Mouse (Mus musculus): ENCODE measurements around the gene Uimc1. TPM values are rescaled to one million over a fixed set of nuclear protein-coding genes. Genes with fewer than 3 reads are reported as not detected.

The Uimc1 gene
- polyA plus RNA-seq, 1 experiment = 1.5 TPM

GRCm38 (mm10) chr13:55020051-55020450 lies 80.0 kb downstream of the Uimc1 start:
- no peak for TF ChIP-seq POLR2A (IDR thresholded peaks at IDR 0.05; ENCODE audit: low read depth, low read length)
- TF ChIP-seq CTCF (IDR thresholded peaks at IDR 0.05; ENCODE audit: extremely low read depth, insufficient read length, insufficient replicate concordance, low read depth, low read length) = no peak
- no peaks in the 10 kb centered on the region for H3K27me3 ChIP-seq (ENCODE audit: control insufficient read depth, insufficient read depth, low read length)
- peaks cover 14% of the 10 kb centered on the region for H3K4me1 ChIP-seq (ENCODE audit: control insufficient read depth, insufficient read depth, insufficient read length, low read length)
- no peak overlapping the region for H3K4me3 ChIP-seq (ENCODE audit: low read depth, low read length)
- no peak overlapping the region for H3K27ac ChIP-seq (ENCODE audit: insufficient read depth, low read depth, low read length)
- no peaks in the 10 kb centered on the region for H3K36me3 ChIP-seq (ENCODE audit: control insufficient read depth, insufficient read depth, low read length)
- 91% methylated on average over 4 of the region's 4 CpGs for WGBS

GRCm38 (mm10) chr13:55019181-55019580 lies 80.9 kb downstream of the Uimc1 start:
- peaks cover 14% of the 10 kb centered on the region for H3K4me1 ChIP-seq (ENCODE audit: control insufficient read depth, insufficient read depth, insufficient read length, low read length)
- no peak overlapping the region for H3K4me3 ChIP-seq (ENCODE audit: low read depth, low read length)
- no peak for TF ChIP-seq POLR2A (IDR thresholded peaks at IDR 0.05; ENCODE audit: low read depth, low read length)
- no peak for TF ChIP-seq CTCF (IDR thresholded peaks at IDR 0.05; ENCODE audit: extremely low read depth, insufficient read length, insufficient replicate concordance, low read depth, low read length)
- WGBS = 61% methylated on average over 3 of the region's 3 CpGs
- no peaks in the 10 kb centered on the region for H3K27me3 ChIP-seq (ENCODE audit: control insufficient read depth, insufficient read depth, low read length)
- no peaks in the 10 kb centered on the region for H3K36me3 ChIP-seq (ENCODE audit: control insufficient read depth, insufficient read depth, low read length)
- no peak overlapping the region for H3K27ac ChIP-seq (ENCODE audit: insufficient read depth, low read depth, low read length)

GRCm38 (mm10) chr13:55018700-55019099 lies 81.4 kb downstream of the Uimc1 start:
- WGBS = 79% methylated on average over 9 of the region's 9 CpGs
- Histone ChIP-seq H3K4me3 (ENCODE audit: low read depth, low read length) (no peak overlapping the region), H3K27me3 (ENCODE audit: control insufficient read depth, insufficient read depth, low read length) (no peaks in the 10 kb centered on the region), H3K4me1 (ENCODE audit: control insufficient read depth, insufficient read depth, insufficient read length, low read length) (peaks cover 14% of the 10 kb centered on the region), H3K27ac (ENCODE audit: insufficient read depth, low read depth, low read length) (no peak overlapping the region), H3K36me3 (ENCODE audit: control insufficient read depth, insufficient read depth, low read length) (no peaks in the 10 kb centered on the region)
- TF ChIP-seq POLR2A (IDR thresholded peaks at IDR 0.05; ENCODE audit: low read depth, low read length) (no peak), CTCF (IDR thresholded peaks at IDR 0.05; ENCODE audit: extremely low read depth, insufficient read length, insufficient replicate concordance, low read depth, low read length) (no peak)

GRCm38 (mm10) chr13:55017898-55018599 lies 82.1 kb downstream of the Uimc1 start:
- H3K36me3 ChIP-seq (ENCODE audit: control insufficient read depth, insufficient read depth, low read length) = no peaks in the 10 kb centered on the region
- no peak overlapping the region for H3K4me3 ChIP-seq (ENCODE audit: low read depth, low read length)
- 66% methylated on average over 8 of the region's 8 CpGs for WGBS
- TF ChIP-seq POLR2A (IDR thresholded peaks at IDR 0.05; ENCODE audit: low read depth, low read length) (no peak), CTCF (IDR thresholded peaks at IDR 0.05; ENCODE audit: extremely low read depth, insufficient read length, insufficient replicate concordance, low read depth, low read length) (no peak)
- H3K27ac ChIP-seq (ENCODE audit: insufficient read depth, low read depth, low read length) = no peak overlapping the region
- H3K4me1 ChIP-seq (ENCODE audit: control insufficient read depth, insufficient read depth, insufficient read length, low read length) = peaks cover 10% of the 10 kb centered on the region
- no peaks in the 10 kb centered on the region for H3K27me3 ChIP-seq (ENCODE audit: control insufficient read depth, insufficient read depth, low read length)

- Histone ChIP-seq H3K4me3 (ENCODE audit: low read depth, low read length) (no peak overlapping the region), H3K4me1 (ENCODE audit: control insufficient read depth, insufficient read depth, insufficient read length, low read length) (peaks cover 4% of the 10 kb centered on the region; the same call in 1 of the 2 replicates), H3K27ac (ENCODE audit: insufficient read depth, low read depth, low read length) (no peak overlapping the region), H3K36me3 (ENCODE audit: control insufficient read depth, insufficient read depth, low read length) (no peaks in the 10 kb centered on the region), H3K27me3 (ENCODE audit: control insufficient read depth, insufficient read depth, low read length) (no peaks in the 10 kb centered on the region)
- no peak for TF ChIP-seq CTCF (IDR thresholded peaks at IDR 0.05; ENCODE audit: extremely low read depth, insufficient read length, insufficient replicate concordance, low read depth, low read length)
- WGBS = 73% methylated on average over 12 of the region's 12 CpGs
Measured at GRCm38 (mm10) chr13:55017154-55017897, 82.8 kb downstream of the Uimc1 start.

- WGBS = 58% methylated on average over 9 of the region's 9 CpGs
Measured at GRCm38 (mm10) chr13:55014451-55014850, 85.6 kb downstream of the Uimc1 start.

GRCm38 (mm10) chr13:55013702-55014344 lies 86.3 kb downstream of the Uimc1 start:
- H3K27me3 ChIP-seq (ENCODE audit: control insufficient read depth, insufficient read depth, low read length) = no peaks in the 10 kb centered on the region
- H3K27ac ChIP-seq (ENCODE audit: insufficient read depth, low read depth, low read length) = no peak overlapping the region
- 23% methylated on average over 9 of the region's 9 CpGs for WGBS
- no peaks in the 10 kb centered on the region for H3K4me1 ChIP-seq (ENCODE audit: control insufficient read depth, insufficient read depth, insufficient read length, low read length)
- no peaks in the 10 kb centered on the region for H3K36me3 ChIP-seq (ENCODE audit: control insufficient read depth, insufficient read depth, low read length)
- no peak for TF ChIP-seq CTCF (IDR thresholded peaks at IDR 0.05; ENCODE audit: extremely low read depth, insufficient read length, insufficient replicate concordance, low read depth, low read length)
- no peak for TF ChIP-seq POLR2A (IDR thresholded peaks at IDR 0.05; ENCODE audit: low read depth, low read length)
- H3K4me3 ChIP-seq (ENCODE audit: low read depth, low read length) = no peak overlapping the region

More at GRCm38 (mm10) chr13:55014451-55014850, 85.6 kb downstream of the Uimc1 start:
- no peaks in the 10 kb centered on the region for H3K4me1 ChIP-seq (ENCODE audit: control insufficient read depth, insufficient read depth, insufficient read length, low read length)
- H3K4me3 ChIP-seq (ENCODE audit: low read depth, low read length) = no peak overlapping the region
- H3K27me3 ChIP-seq (ENCODE audit: control insufficient read depth, insufficient read depth, low read length) = no peaks in the 10 kb centered on the region
- no peaks in the 10 kb centered on the region for H3K36me3 ChIP-seq (ENCODE audit: control insufficient read depth, insufficient read depth, low read length)
- TF ChIP-seq CTCF (IDR thresholded peaks at IDR 0.05; ENCODE audit: extremely low read depth, insufficient read length, insufficient replicate concordance, low read depth, low read length) (no peak), POLR2A (IDR thresholded peaks at IDR 0.05; ENCODE audit: low read depth, low read length) (no peak)
- H3K27ac ChIP-seq (ENCODE audit: insufficient read depth, low read depth, low read length) = no peak overlapping the region
